Mouse (Mus musculus) lung, embryonic 15.5 days (tissue): ENCODE measurements around the gene Sox6. TPM values are rescaled to one million over a fixed set of nuclear protein-coding genes. Genes with fewer than 3 reads are reported as not detected.

Experiments
- ATAC-seq: fragments of 200-750 bp; cut with Nextera tagmentation; 2 replicates; pipeline ENCODE4 v1.8.0; 2017; ENCODE audit warnings: moderate number of reproducible peaks, borderline replicate concordance; ENCODE audit not compliant: low FRiP score, low TSS enrichment; ENCODE audit errors: extremely low read depth
- H3K27ac ChIP-seq: fragments of 300-500 bp; sonication (generic); 2 replicates; pipeline ENCODE4 v1.5.1; 2015; ENCODE audit warnings: moderate library complexity, mild to moderate bottlenecking, inconsistent platforms
- H3K27me3 ChIP-seq: fragments of 300-500 bp; sonication (generic); 2 replicates; pipeline ENCODE4 v1.6.1; 2015; ENCODE audit warnings: inconsistent platforms
- H3K36me3 ChIP-seq: fragments of 300-500 bp; sonication (generic); 2 replicates; pipeline ENCODE4 v1.6.1; 2015; ENCODE audit warnings: inconsistent platforms
- H3K4me1 ChIP-seq: fragments of 300-500 bp; sonication (generic); 2 replicates; pipeline ENCODE4 v1.6.1; 2015; ENCODE audit warnings: inconsistent platforms
- H3K4me2 ChIP-seq: fragments of 300-500 bp; sonication (generic); 2 replicates; pipeline ENCODE4 v1.6.1; 2015; ENCODE audit warnings: inconsistent platforms, mild to moderate bottlenecking, moderate library complexity
- H3K4me3 ChIP-seq: fragments of 300-500 bp; sonication (generic); 2 replicates; pipeline ENCODE4 v1.5.1; 2015; ENCODE audit warnings: mild to moderate bottlenecking, inconsistent platforms
- H3K9ac ChIP-seq: fragments of 300-500 bp; sonication (generic); 2 replicates; pipeline ENCODE4 v1.6.1; 2015; ENCODE audit warnings: inconsistent platforms
- H3K9me3 ChIP-seq: fragments of 300-500 bp; sonication (generic); 2 replicates; pipeline ENCODE4 v1.6.1; 2016; ENCODE audit warnings: inconsistent platforms
- WGBS: fragments of 180-500 bp; shearing (Covaris S2); methylation state at CpG from one replicate; pipeline ENCODE4 v1.1.7; 2015; 5-methylcytosine and 5-hydroxymethylcytosine counted together
- polyA plus RNA-seq: library from polyadenylated mRNA; unstranded; fragments of >200 nt; fragmentation: Nextera tagmentation; extraction: Ambion mirVana; gene quantifications from 2 replicates; pipeline ENCODE4 v1.2.1, GENCODE M21; 2015

The Sox6 gene
- polyA plus RNA-seq, 1 experiment from 2014 or later: 23.1 TPM

DNA sequence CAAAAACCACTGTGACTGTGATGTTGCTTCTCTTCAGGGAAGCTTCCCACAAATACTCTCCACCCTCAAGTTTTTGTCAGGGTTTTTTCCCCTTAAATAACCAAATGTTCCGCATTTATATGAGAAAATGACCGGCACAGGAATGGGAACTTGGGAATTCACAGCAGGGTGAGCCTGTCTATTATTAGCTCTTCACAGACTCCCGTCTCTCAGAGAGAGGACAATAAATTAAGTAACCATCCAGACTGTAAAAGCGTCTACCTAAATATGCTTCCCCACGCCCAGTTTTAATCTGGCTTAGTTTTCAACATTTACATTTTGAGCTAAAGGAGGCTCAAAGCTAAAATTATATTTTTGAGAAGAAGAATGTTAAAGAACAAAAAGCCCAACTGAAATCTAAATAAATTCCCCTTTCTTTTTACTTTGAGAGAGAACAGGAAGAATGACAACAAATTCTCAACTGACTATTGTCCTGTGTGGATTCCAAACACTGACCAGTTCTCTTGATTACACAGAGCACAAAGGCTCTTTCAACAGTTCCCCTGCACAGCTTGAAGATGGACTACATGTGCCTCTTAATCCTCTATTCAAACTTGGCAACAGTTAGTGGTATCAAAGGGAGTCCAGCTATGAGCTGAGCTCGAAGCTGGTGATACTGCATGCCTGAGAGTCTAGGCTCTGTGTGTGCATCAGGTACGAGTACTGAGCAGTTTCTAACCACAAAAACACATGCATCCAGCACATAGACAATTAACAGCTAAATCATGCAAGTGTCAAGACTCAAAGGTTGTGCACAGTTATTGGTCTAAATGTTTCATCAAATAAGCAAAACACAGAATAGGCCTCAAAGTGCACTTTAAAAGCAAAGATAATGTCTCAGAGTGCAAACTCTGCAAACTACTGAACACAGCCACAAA lies 316.7 kb downstream of the Sox6 start:
- 47% methylated on average over 7 of the region's 7 CpGs for WGBS
- H3K9ac ChIP-seq: no peak overlapping the region
- H3K36me3 ChIP-seq: no peaks in the 10 kb centered on the region
- H3K4me2 ChIP-seq: no peak overlapping the region
- no peak overlapping the region for H3K4me3 ChIP-seq
- ATAC-seq: no peak
- H3K27me3 ChIP-seq: no peaks in the 10 kb centered on the region
- no peak overlapping the region for H3K27ac ChIP-seq
- H3K9me3 ChIP-seq: no peaks in the 10 kb centered on the region
- H3K4me1 ChIP-seq: no peaks in the 10 kb centered on the region

DNA sequence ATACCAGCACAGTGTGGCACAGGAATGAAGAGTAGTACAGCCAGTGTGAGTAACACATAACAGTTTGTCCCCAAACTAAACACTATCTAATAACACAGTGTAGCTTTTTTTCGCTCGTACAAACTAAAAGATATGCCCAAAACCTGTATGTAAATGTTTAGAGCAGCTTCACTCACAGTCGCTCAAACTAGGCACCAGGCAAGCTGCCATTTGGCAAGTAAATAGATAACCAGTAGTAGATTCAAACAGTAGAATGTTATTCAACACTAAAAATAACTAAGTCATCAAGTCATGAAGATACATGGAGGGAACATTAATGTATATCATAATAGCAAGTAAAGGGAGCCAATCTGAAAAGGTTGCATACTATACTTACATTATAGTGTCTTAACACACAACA lies 318.8 kb downstream of the Sox6 start:
- no peak for ATAC-seq
- 71% methylated on average over 3 of the region's 3 CpGs for WGBS
- no peaks in the 10 kb centered on the region for H3K27me3 ChIP-seq
- no peaks in the 10 kb centered on the region for H3K36me3 ChIP-seq
- H3K27ac ChIP-seq: no peak overlapping the region
- H3K9ac ChIP-seq: no peak overlapping the region
- H3K4me1 ChIP-seq: no peaks in the 10 kb centered on the region
- no peak overlapping the region for H3K4me3 ChIP-seq
- no peaks in the 10 kb centered on the region for H3K9me3 ChIP-seq
- H3K4me2 ChIP-seq: no peak overlapping the region

DNA sequence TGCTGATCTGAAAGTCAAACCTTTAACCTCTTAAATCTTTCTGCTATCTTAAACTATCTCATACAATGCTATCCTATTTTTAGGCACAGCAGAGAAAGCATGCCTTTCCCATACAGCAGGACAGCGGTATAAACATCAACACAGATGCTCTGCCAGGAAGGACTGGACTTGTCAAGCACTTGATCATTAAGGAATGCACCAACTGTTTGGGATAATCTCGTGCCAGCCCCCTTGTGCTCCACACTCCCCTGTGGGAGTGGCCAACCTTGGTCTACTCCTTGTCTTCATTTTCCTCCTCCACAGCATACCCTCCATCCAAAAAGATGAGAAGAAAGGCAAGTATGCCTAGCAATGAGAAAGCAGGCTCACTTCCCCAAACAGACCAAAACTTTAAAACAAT lies 332.5 kb downstream of the Sox6 start:
- ATAC-seq: peak; percentile 73
- 12% methylated on average over 2 of the region's 2 CpGs for WGBS
- Histone ChIP-seq H3K4me2 (no peak overlapping the region), H3K36me3 (no peaks in the 10 kb centered on the region), H3K27me3 (no peaks in the 10 kb centered on the region), H3K27ac (no peak overlapping the region), H3K9ac (no peak overlapping the region), H3K9me3 (no peaks in the 10 kb centered on the region), H3K4me1 (peaks cover 9% of the 10 kb centered on the region; the same call in 1 of the 2 replicates), H3K4me3 (no peak overlapping the region)

DNA sequence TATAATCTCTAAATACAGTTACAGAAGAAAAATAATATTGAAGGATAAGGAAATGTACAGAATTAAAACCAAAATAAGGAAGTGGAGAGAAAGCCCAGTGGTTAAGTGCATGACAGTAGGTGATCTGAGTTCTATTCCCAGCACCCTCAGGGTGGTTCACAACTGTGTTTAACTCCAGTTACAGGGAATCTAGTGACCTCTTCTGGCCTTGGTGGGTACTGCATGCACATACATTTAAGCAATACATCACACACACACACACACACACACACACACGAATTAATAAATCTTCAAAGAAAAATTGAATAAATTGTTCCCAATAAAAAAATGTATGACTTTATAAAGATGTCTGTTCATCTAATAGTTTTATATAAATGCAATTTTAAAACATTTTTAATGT lies 340.5 kb downstream of the Sox6 start:
- H3K4me1 ChIP-seq: no peaks in the 10 kb centered on the region
- no peak overlapping the region for H3K9ac ChIP-seq
- no peaks in the 10 kb centered on the region for H3K27me3 ChIP-seq
- no peaks in the 10 kb centered on the region for H3K36me3 ChIP-seq
- ATAC-seq: no peak
- H3K27ac ChIP-seq: no peak overlapping the region
- no peak overlapping the region for H3K4me2 ChIP-seq
- no peaks in the 10 kb centered on the region for H3K9me3 ChIP-seq
- H3K4me3 ChIP-seq: no peak overlapping the region
- WGBS: 85% methylated on average over 1 of the region's 1 CpGs

DNA sequence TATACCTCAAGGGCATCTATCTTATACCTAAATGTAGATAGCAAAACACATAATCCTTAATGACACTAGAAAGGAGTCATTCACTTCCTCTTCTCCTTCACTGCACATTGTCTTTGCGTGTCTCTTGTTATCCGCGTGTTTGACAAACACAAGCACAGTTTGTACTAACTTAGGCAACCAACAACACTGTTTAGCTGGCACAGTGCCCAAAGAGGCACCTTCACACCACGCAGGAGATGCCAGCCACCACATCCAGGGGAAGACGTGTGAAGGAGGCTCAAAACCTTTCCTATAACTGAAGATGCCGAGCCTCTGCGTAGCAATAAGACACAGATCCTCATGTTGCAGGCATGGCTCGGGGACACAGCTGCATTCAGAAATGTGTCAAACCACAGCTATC lies 345.4 kb downstream of the Sox6 start:
- H3K4me1 ChIP-seq: no peaks in the 10 kb centered on the region
- no peaks in the 10 kb centered on the region for H3K27me3 ChIP-seq
- no peak overlapping the region for H3K9ac ChIP-seq
- WGBS: 59% methylated on average over 8 of the region's 8 CpGs
- H3K4me3 ChIP-seq: no peak overlapping the region
- H3K27ac ChIP-seq: no peak overlapping the region
- no peaks in the 10 kb centered on the region for H3K36me3 ChIP-seq
- H3K9me3 ChIP-seq: no peaks in the 10 kb centered on the region
- ATAC-seq: no peak
- no peak overlapping the region for H3K4me2 ChIP-seq

DNA sequence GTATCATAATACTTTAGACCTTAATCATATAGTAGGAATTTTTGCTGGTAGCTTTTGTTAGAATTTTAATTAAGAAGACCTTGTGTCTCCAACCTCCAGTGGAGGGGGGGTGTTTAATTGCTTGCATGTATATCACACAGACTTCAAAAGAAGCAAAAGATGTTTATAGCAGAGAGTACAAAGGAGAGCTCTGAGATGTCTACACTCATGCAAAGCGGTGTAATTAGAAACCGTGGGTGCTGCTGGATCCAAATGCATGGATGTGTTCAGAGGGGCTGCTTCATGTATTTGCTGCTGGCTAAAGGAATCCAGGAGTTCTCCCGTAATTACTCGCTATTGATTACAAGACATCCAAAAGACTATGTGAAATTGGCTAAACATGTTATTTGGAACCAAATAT lies 347.5 kb downstream of the Sox6 start:
- Histone ChIP-seq H3K9me3 (no peaks in the 10 kb centered on the region), H3K4me1 (no peaks in the 10 kb centered on the region), H3K36me3 (no peaks in the 10 kb centered on the region), H3K27ac (no peak overlapping the region), H3K4me2 (no peak overlapping the region), H3K9ac (no peak overlapping the region), H3K27me3 (no peaks in the 10 kb centered on the region), H3K4me3 (no peak overlapping the region)
- WGBS: 69% methylated on average over 4 of the region's 4 CpGs
- no peak for ATAC-seq

DNA sequence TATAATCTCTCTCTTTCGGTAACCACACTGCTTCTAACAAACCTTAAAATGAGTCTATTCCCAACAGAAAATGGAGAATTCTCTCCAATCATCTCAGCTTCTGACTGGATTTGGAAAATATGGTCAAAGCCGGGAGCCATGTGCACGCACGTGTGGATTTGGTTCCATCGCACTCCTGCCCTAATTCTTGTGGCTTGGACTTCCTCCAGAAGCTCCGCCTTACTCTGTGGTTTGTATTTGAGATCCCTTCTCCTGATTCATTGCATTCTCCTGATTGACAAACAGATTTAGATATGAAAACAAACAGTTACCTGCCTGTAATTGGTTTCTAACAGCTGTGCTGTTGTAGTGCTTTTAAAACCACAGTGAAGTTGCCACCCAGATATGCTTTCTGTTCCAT lies 351.9 kb downstream of the Sox6 start:
- 78% methylated on average over 6 of the region's 6 CpGs for WGBS
- H3K9me3 ChIP-seq: no peaks in the 10 kb centered on the region
- H3K27ac ChIP-seq: no peak overlapping the region
- H3K27me3 ChIP-seq: no peaks in the 10 kb centered on the region
- H3K4me1 ChIP-seq: no peaks in the 10 kb centered on the region
- no peak for ATAC-seq
- no peak overlapping the region for H3K9ac ChIP-seq
- no peak overlapping the region for H3K4me2 ChIP-seq
- H3K36me3 ChIP-seq: no peaks in the 10 kb centered on the region
- H3K4me3 ChIP-seq: no peak overlapping the region

DNA sequence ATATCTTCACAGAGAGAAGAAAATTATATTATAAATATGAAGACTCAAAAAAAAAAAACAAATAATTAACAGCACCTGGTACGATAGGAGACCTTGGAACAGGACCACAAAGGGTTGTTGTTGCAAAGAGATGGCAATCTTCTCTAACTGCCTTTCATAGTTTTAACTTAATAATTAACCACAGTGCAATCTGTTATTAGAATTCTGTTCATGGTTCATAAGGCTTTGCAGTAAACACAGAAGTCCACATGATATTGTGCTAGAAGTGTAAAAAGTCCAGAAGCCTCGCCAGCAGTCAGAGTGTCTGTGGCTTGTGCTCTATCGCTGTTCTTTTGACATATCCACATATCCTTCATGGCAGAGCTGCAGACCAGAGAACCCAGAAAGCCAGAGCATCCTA lies 354.5 kb downstream of the Sox6 start:
- no peak overlapping the region for H3K4me3 ChIP-seq
- no peak overlapping the region for H3K9ac ChIP-seq
- no peaks in the 10 kb centered on the region for H3K9me3 ChIP-seq
- no peak for ATAC-seq
- H3K27ac ChIP-seq: no peak overlapping the region
- no peaks in the 10 kb centered on the region for H3K4me1 ChIP-seq
- 84% methylated on average over 3 of the region's 3 CpGs for WGBS
- H3K27me3 ChIP-seq: no peaks in the 10 kb centered on the region
- no peak overlapping the region for H3K4me2 ChIP-seq
- no peaks in the 10 kb centered on the region for H3K36me3 ChIP-seq

DNA sequence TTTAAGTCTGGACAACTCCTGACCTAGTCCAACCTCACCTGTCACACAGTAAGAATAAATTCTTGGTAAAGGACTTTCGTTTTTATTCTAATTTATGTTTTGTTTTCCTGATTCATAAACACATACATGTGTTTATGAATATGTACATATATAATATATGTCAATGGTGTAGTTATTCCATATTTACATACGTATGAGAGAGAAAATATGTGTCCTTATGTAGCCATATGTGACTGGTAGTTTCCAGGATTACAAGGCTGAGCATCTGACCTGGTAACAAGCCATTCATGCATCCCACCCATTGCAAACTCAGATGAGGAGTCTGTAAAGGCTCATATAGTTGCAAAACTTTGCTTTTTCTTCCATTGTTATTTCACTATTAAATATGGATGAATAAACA lies 366.8 kb downstream of the Sox6 start:
- Histone ChIP-seq H3K27ac (peak overlapping the region; percentile 37; the same call in 1 of the 2 replicates), H3K4me1 (peaks cover 42% of the 10 kb centered on the region), H3K9ac (no peak overlapping the region), H3K4me2 (no peak overlapping the region), H3K36me3 (no peaks in the 10 kb centered on the region), H3K9me3 (no peaks in the 10 kb centered on the region), H3K27me3 (no peaks in the 10 kb centered on the region), H3K4me3 (no peak overlapping the region)
- ATAC-seq: no peak
- WGBS: 76% methylated on average over 2 of the region's 2 CpGs

DNA sequence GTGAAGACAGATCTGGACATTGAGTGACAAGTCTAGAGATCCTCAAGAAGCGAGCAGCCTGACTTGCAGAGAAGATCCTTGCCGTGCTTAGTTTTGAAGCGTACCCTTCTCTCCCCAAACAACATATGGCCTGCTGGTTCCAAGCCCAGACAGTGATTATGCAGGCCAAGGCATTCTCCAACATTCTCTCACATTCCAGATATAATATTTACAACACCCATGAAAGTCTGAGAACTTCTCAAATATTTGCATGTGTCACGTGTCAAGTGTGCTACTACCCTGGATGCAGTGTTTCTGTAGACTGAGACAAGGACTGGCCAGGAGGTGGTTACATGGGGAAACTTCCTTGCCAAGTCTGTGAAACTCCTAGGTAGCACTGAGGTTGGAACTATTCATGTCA lies 367.3 kb downstream of the Sox6 start:
- Histone ChIP-seq H3K36me3 (no peaks in the 10 kb centered on the region), H3K4me1 (peaks cover 46% of the 10 kb centered on the region), H3K27me3 (no peaks in the 10 kb centered on the region), H3K4me2 (no peak overlapping the region), H3K9me3 (no peaks in the 10 kb centered on the region), H3K27ac (peak overlapping the region; percentile 37; the same call in 1 of the 2 replicates), H3K4me3 (no peak overlapping the region), H3K9ac (no peak overlapping the region)
- ATAC-seq: peak; percentile 80
- WGBS: 25% methylated on average over 4 of the region's 4 CpGs

DNA sequence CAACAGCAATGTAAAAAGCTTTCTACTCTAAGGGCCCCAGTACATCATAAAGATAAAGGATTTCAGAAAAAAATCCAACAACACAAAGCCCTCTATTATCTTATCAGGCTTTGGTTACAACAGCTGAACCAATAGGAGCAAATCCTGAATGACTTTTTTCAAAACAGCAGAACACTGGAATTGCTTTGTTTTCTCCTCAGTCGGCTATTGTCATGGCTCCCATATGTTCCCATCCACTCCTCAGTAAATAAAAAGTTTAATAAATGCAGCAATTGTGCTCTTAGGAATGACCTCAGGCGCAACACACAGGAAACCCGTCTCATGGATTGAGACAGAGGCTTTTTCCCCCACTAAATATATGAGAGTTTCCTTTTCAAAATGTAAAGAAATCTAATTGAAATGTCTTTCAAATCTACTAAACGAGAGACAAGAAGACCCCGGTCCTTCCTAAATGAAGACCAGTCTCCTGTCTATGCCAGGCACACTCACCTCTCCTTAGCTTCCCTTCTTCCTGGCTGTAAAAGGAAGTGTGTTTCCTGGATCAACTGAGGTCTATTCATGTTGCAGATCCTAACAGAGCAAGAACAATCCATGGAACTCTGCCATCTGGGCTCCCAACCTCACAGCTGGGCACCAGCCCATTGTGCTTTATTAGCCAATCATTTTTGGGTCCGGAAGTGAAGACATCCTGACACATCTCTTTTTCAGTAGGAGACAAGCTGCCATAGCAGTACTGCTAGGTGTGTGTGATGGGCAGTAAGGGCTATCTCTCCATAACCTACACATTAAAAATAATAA lies 369.2 kb downstream of the Sox6 start:
- Histone ChIP-seq H3K36me3 (no peaks in the 10 kb centered on the region), H3K27me3 (no peaks in the 10 kb centered on the region), H3K27ac (no peak overlapping the region), H3K4me2 (no peak overlapping the region), H3K9me3 (no peaks in the 10 kb centered on the region), H3K9ac (no peak overlapping the region), H3K4me3 (no peak overlapping the region), H3K4me1 (peaks cover 46% of the 10 kb centered on the region)
- ATAC-seq: peak; percentile 49; the same call in 1 of the 2 replicates
- 59% methylated on average over 6 of the region's 6 CpGs for WGBS
